Mouse (Mus musculus) forebrain, embryonic 13.5 days (tissue): ENCODE results near the gene Man1a2. TPM values are rescaled to one million over a fixed set of nuclear protein-coding genes. Genes with fewer than 3 reads are reported as not detected.

Source experiments
- ATAC-seq: fragments of 200-750 bp; cut with Nextera tagmentation; 2 replicates; pipeline ENCODE4 v1.8.0; 2017
- H3K27ac ChIP-seq: fragments of 300-500 bp; sonication (generic); 2 replicates; pipeline ENCODE4 v1.5.1; 2015; ENCODE audit warnings: inconsistent platforms, mild to moderate bottlenecking, moderate library complexity
- H3K27me3 ChIP-seq: fragments of 300-500 bp; sonication (generic); 2 replicates; pipeline ENCODE4 v1.6.1; 2015; ENCODE audit warnings: mild to moderate bottlenecking, inconsistent platforms
- H3K36me3 ChIP-seq: fragments of 300-500 bp; sonication (generic); 2 replicates; pipeline ENCODE4 v1.6.1; 2015; ENCODE audit warnings: mild to moderate bottlenecking, inconsistent platforms; ENCODE audit not compliant: poor library complexity, severe bottlenecking
- H3K4me1 ChIP-seq: fragments of 300-500 bp; sonication (generic); 2 replicates; pipeline ENCODE4 v1.6.1; 2015; ENCODE audit warnings: inconsistent platforms
- H3K4me2 ChIP-seq: fragments of 300-500 bp; sonication (generic); 2 replicates; pipeline ENCODE4 v1.6.1; 2015; ENCODE audit warnings: inconsistent platforms, mild to moderate bottlenecking, moderate library complexity
- H3K4me3 ChIP-seq: fragments of 300-500 bp; sonication (generic); 2 replicates; pipeline ENCODE4 v1.5.1; 2015; ENCODE audit warnings: mild to moderate bottlenecking, inconsistent platforms
- H3K9ac ChIP-seq: fragments of 300-500 bp; sonication (generic); 2 replicates; pipeline ENCODE4 v1.6.1; 2015; ENCODE audit warnings: mild to moderate bottlenecking, inconsistent platforms
- H3K9me3 ChIP-seq: fragments of 300-500 bp; sonication (generic); replicated peaks from 2 replicates; pipeline ENCODE4 v1.6.1; 2016; ENCODE audit warnings: inconsistent platforms
- WGBS: fragments of 180-500 bp; shearing (Covaris S2); methylation state at CpG from one replicate; pipeline ENCODE4 v1.1.7; 2015; 5-methylcytosine and 5-hydroxymethylcytosine counted together
- polyA plus RNA-seq: library from polyadenylated mRNA; unstranded; fragments of >200 nt; fragmentation: Nextera tagmentation; extraction: Ambion mirVana; gene quantifications from 2 replicates; pipeline ENCODE4 v1.2.1, GENCODE M21; 2015

The Man1a2 gene
- polyA plus RNA-seq, 1 experiment from 2014 or later: 35.4 TPM

DNA sequence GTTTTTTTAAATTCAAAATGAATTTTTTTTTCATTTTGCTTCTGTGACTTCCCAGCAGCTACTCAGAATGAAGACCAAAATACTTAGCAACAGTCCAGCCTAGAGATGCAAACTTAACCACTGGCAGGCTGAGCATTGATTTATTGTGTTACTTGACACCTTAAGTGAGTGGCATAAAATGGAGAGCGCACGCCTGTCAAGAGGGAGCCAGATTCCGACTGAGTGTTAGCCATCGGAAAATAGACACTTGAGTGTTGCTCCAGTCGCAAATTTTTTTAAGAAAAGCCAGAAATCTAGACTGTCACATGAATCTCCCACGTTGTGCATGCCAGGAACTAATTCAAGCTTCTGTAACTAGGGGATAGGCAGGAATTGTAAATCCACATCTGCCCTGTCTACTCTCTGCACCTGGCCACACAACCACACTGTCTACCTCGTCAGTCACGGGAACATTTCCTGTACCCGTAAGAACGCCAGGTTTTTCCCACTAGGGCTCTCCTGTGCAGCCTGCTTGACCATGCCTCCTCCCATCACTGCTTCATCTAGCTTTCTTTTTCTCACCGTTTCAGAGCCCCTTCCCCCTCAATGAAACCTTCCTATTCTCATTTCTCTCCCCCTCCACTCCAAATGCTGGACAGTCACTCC is 3.7 kb downstream of the Man1a2 start:
- no peak for ATAC-seq
- Histone ChIP-seq H3K27me3 (no peaks in the 10 kb centered on the region), H3K4me1 (peaks cover 31% of the 10 kb centered on the region), H3K9me3 (no peaks in the 10 kb centered on the region), H3K27ac (no peak overlapping the region), H3K36me3 (no peaks in the 10 kb centered on the region), H3K4me2 (peak overlapping the region; percentile 72), H3K4me3 (peak overlapping the region; percentile 27), H3K9ac (peak overlapping the region; percentile 37; the same call in 1 of the 2 replicates)
- 24% methylated on average over 11 of the region's 11 CpGs for WGBS

DNA sequence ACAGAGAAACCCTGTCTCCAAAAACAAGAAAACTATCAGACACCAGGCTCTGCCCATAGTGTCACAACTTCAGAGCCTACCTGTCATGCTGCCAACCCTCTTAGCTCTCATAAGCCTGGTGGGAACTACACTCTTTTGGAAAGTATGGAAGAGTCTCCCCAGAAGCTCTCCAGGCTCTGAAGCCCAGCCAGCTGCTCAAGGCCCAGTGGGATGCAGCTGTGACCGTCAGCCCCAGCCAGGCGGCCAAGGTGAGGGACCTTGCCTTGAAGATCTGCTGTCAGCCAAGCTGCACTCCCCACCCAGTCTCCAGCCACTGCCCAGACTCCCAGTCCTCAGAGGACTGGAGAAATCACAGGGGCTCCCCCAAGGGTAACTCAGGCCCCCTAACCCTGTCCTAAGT is 5.1 kb downstream of the Man1a2 start:
- Histone ChIP-seq H3K27ac (no peak overlapping the region), H3K4me2 (no peak overlapping the region), H3K9ac (no peak overlapping the region), H3K4me1 (peaks cover 29% of the 10 kb centered on the region), H3K27me3 (no peaks in the 10 kb centered on the region), H3K9me3 (no peaks in the 10 kb centered on the region), H3K4me3 (no peak overlapping the region), H3K36me3 (no peaks in the 10 kb centered on the region)
- WGBS: 90% methylated on average over 2 of the region's 2 CpGs
- no peak for ATAC-seq

DNA sequence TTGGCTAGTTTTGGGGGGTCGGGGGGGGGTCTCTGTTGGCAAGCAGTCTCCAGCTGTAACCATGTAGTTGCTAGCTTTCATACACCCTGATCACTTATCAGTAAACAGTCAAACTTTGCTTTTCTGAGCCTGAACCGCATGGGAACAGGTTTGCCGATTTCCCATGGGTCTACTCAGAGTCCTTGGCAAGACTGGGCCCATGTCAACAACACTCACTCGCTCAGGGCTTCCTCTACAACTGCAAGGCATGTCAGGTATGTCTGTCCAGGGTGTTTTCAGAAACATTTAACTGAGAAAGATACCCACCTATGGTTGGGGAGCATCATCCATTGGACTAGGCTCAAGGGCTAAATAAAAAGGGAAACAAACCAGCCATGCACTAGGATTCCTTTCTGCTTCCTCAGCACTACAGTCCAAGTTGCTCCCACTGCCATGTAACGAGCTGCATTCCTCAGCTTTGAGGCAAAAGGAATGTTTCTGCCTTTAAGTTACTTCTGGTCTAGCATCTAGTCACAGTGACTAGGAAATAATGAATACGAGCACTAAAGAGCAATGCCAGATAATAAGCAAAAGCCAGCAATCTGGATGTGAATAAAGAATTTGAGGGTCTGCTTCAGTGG is 6.2 kb downstream of the Man1a2 start:
- ATAC-seq: no peak
- Histone ChIP-seq H3K9ac (no peak overlapping the region), H3K27ac (no peak overlapping the region), H3K4me2 (no peak overlapping the region), H3K27me3 (no peaks in the 10 kb centered on the region), H3K4me1 (peaks cover 28% of the 10 kb centered on the region), H3K9me3 (no peaks in the 10 kb centered on the region), H3K4me3 (no peak overlapping the region), H3K36me3 (no peaks in the 10 kb centered on the region)
- WGBS: 89% methylated on average over 6 of the region's 6 CpGs

DNA sequence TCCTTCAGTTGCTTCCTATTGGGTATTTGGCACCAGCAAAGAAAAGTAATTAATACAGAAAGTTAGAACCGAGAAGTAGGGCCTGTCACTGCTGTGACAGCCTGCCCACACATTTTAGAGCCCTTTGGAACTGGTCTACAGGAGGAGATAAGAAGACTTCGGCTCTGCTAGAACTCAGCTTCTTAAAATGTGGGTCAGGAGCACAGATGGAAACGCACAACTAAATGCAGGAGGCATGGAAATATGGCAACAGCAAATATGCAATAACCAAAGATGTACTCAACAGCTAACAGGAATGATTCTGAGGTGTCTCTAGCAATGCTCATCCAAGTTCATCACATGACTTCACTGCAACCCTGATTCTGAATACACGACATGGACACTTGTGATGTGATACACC is 10.2 kb downstream of the Man1a2 start:
- WGBS: 92% methylated on average over 4 of the region's 4 CpGs
- H3K9ac ChIP-seq: no peak overlapping the region
- no peak overlapping the region for H3K27ac ChIP-seq

DNA sequence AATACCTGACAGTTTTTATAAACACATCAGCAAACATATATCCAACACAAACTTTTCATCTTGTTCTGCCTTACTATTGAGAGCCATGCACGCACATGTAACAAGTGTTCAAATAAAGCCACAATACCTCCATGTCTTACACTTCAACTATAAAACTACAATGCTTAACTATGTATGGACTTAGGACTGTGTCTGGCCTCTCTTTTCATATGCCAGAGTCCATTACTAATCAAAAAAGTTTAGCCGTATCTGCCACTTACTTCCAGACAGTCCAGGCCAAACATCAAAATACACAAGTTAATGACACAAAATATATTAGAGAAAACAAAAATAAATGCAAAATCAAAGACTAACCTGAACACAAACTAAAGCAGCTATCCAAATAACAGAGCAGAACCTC is 14.9 kb downstream of the Man1a2 start:
- H3K4me3 ChIP-seq: no peak overlapping the region
- ATAC-seq: no peak
- no peak overlapping the region for H3K27ac ChIP-seq
- no peaks in the 10 kb centered on the region for H3K4me1 ChIP-seq
- H3K36me3 ChIP-seq: no peaks in the 10 kb centered on the region
- H3K4me2 ChIP-seq: no peak overlapping the region
- H3K9ac ChIP-seq: no peak overlapping the region
- H3K9me3 ChIP-seq: no peaks in the 10 kb centered on the region
- no peaks in the 10 kb centered on the region for H3K27me3 ChIP-seq
- 84% methylated on average over 2 of the region's 2 CpGs for WGBS

More for the DNA sequence above, 10.2 kb downstream of the Man1a2 start:
- no peaks in the 10 kb centered on the region for H3K36me3 ChIP-seq
- no peak overlapping the region for H3K4me2 ChIP-seq
- no peak overlapping the region for H3K4me3 ChIP-seq
- H3K4me1 ChIP-seq: 0 out of 2 replicates have a peak, but pooled peaks cover under 1% of the 10 kb centered on the region
- H3K9me3 ChIP-seq: no peaks in the 10 kb centered on the region
- ATAC-seq: no peak
- no peaks in the 10 kb centered on the region for H3K27me3 ChIP-seq

DNA sequence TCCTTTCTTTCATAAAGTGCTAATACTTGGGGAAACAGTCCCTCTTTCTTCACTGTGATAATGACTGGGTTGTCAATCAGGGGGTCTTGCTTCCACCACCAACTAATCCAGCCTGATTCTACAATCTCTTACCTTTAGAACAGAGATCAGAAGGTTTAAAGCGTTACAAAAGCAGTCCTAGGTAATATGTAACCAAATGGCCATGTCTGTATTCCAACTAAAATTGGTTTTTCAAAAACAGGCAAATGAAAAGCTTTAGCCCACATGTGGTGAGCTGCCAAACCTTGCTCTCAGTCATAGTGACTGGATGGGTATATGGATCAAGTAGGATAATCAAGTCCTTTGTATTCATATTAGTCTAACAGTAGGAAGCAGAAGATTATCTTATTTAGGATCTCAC is 32.0 kb downstream of the Man1a2 start:
- 0 out of 2 replicates have a peak, but pooled peaks cover 4% of the 10 kb centered on the region for H3K36me3 ChIP-seq
- WGBS: 65% methylated on average over 1 of the region's 1 CpGs
- H3K4me3 ChIP-seq: no peak overlapping the region
- H3K27ac ChIP-seq: no peak overlapping the region
- H3K9me3 ChIP-seq: no peaks in the 10 kb centered on the region
- no peak overlapping the region for H3K9ac ChIP-seq
- H3K4me1 ChIP-seq: no peaks in the 10 kb centered on the region
- no peak overlapping the region for H3K4me2 ChIP-seq
- no peaks in the 10 kb centered on the region for H3K27me3 ChIP-seq
- no peak for ATAC-seq

DNA sequence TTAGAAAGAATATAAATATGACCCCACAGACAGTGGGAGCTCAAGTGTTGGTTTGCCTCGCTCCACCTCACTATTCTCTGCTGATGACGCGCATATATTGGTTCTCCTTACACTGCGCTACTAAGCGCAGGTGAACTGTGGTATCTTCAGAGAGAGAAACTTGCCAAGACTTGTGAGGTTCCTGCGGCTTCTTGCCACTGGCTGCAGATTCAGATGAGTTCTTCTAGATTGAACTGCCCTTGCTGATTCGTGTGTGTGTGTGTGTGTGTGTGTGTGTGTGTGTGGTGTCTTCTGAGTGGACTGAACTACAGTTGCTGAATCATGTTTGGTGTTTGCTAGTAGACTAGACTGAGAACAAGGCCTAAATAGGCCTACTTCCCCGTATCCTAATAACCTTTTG is 43.7 kb downstream of the Man1a2 start:
- Histone ChIP-seq H3K27me3 (no peaks in the 10 kb centered on the region), H3K9me3 (no peaks in the 10 kb centered on the region)
- WGBS: 93% methylated on average over 8 of the region's 8 CpGs

DNA sequence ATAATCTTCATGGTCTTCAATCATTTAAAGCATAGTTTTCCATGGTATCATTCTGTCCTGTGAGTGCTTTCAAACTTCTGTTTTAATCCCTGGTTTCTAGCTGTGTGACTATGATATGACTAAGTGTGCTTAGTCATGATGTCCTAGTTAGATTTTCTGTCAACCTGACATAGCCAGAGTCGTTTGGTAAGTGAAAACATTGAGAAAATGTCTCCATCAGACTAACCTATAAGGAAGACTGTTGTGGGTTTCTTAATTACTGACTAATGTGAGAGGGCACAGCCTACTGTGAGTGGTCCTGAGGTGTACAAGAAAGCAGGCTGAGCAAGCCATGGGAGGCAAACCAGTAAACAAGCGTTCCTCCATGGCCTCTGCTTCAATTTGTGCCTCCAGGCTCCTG is 49.0 kb downstream of the Man1a2 start:
- 82% methylated on average over 2 of the region's 2 CpGs for whole genome bisulfite sequencing
- Histone ChIP-seq H3K9me3 (no peaks in the 10 kb centered on the region), H3K27ac (no peak overlapping the region), H3K27me3 (no peaks in the 10 kb centered on the region), H3K4me1 (no peaks in the 10 kb centered on the region), H3K4me2 (no peak overlapping the region), H3K4me3 (no peak overlapping the region), H3K36me3 (no peaks in the 10 kb centered on the region; the same call in 1 of the 2 replicates), H3K9ac (no peak overlapping the region)
- ATAC-seq: no peak

More for the DNA sequence above, 43.7 kb downstream of the Man1a2 start:
- H3K27ac ChIP-seq: no peak overlapping the region
- peaks cover 7% of the 10 kb centered on the region; the same call in 1 of the 2 replicates for H3K36me3 ChIP-seq
- no peak for ATAC-seq
- H3K4me1 ChIP-seq: no peaks in the 10 kb centered on the region
- H3K4me3 ChIP-seq: no peak overlapping the region
- no peak overlapping the region for H3K4me2 ChIP-seq
- no peak overlapping the region for H3K9ac ChIP-seq

DNA sequence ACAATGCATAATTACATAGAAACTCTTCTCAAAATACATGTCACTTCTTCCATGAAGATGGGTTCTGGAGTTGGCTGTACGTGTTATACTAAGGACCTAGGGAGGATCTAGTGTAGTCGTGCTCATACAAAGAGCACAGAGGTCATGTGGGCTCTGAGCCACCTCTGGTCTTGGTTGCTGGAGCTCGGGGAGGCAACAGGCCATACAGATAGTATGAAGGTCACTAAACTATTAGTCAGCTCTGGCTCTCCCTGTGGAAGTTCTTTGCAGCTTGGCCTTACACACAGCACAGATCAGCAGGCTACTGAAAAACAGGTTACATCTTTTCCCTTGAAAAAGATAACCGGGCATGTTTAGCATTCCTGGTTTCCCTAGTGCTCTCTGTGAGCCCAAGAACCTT is 50.5 kb downstream of the Man1a2 start:
- Histone ChIP-seq H3K9me3 (no peaks in the 10 kb centered on the region), H3K4me3 (no peak overlapping the region), H3K27ac (no peak overlapping the region), H3K36me3 (no peaks in the 10 kb centered on the region), H3K9ac (no peak overlapping the region), H3K4me2 (no peak overlapping the region), H3K4me1 (no peaks in the 10 kb centered on the region), H3K27me3 (no peaks in the 10 kb centered on the region)
- WGBS: 93% methylated on average over 4 of the region's 4 CpGs
- ATAC-seq: no peak

DNA sequence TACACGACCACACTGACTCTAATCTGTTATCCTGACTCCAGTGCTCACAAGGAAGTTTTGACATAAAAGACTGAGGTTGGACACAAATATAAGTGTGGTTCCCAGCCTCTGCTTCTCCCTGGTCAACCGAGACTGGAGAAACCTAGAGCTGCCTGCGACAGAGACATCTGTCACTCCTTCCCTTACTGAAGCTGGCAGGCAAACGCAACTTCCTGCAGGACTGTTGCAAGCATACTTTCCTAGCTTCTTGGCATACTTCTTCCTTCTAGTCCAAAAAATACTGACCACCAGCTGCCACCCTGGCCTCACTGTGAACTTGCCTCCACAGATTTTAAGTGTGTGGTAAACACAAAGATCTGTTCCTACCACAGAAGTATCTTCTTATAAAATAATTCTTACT is 66.8 kb downstream of the Man1a2 start:
- H3K36me3 ChIP-seq: no peaks in the 10 kb centered on the region; the same call in 1 of the 2 replicates
- H3K4me2 ChIP-seq: no peak overlapping the region
- no peaks in the 10 kb centered on the region for H3K4me1 ChIP-seq
- 87% methylated on average over 4 of the region's 4 CpGs for WGBS
- H3K9me3 ChIP-seq: no peaks in the 10 kb centered on the region
- H3K9ac ChIP-seq: no peak overlapping the region
- H3K27me3 ChIP-seq: no peaks in the 10 kb centered on the region
- H3K4me3 ChIP-seq: no peak overlapping the region
- H3K27ac ChIP-seq: no peak overlapping the region
- no peak for ATAC-seq

DNA sequence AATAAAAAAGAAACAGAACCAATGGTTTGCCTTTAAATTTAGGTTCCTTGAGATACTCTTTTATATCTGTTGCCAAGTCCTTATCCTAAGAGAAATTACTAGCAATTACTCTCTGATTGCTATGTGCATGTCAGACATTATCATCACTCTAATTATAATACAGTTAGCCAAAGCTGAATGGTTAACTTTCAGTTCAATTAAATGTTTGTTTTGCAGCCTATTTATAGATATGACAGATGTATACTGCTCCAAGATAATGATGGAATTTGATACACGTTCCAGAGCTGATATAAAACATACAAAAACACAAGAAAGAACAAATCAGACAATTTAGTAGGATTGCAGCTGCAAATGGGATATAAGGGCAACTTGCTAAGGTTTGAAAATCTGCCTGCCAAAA is 74.4 kb downstream of the Man1a2 start:
- 73% methylated on average over 1 of the region's 1 CpGs for WGBS
- no peak overlapping the region for H3K27ac ChIP-seq
- H3K36me3 ChIP-seq: peaks cover 5% of the 10 kb centered on the region; the same call in 1 of the 2 replicates
- no peak overlapping the region for H3K4me3 ChIP-seq
- H3K4me1 ChIP-seq: no peaks in the 10 kb centered on the region
- no peak overlapping the region for H3K9ac ChIP-seq
- H3K27me3 ChIP-seq: no peaks in the 10 kb centered on the region
- no peak overlapping the region for H3K4me2 ChIP-seq
- no peak for ATAC-seq
- H3K9me3 ChIP-seq: no peaks in the 10 kb centered on the region

DNA sequence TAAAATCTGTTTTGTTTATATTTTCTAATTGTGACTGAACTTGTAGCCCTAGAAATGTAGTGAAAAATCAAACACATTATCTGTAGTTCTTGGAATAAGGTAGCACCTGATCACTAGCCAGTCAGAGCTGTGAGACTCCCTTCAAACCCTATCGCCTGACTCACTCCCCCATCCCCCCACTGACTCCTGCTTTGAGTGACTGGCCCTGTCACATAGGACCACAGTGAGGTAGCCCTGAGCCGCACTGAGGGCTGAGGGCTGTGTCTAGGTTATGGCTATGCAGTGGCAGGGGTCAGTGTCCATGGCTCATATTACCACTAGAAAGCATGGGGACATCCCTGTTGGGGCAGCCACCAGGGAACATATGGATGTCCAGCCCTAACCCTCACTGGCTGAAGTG is 80.8 kb downstream of the Man1a2 start:
- no peak for ATAC-seq
- no peak overlapping the region for H3K9ac ChIP-seq
- no peak overlapping the region for H3K27ac ChIP-seq
- no peak overlapping the region for H3K4me2 ChIP-seq
- H3K4me1 ChIP-seq: no peaks in the 10 kb centered on the region
- WGBS: 90% methylated on average over 2 of the region's 2 CpGs
- H3K4me3 ChIP-seq: no peak overlapping the region
- no peaks in the 10 kb centered on the region; the same call in 1 of the 2 replicates for H3K9me3 ChIP-seq
- H3K36me3 ChIP-seq: peaks cover 8% of the 10 kb centered on the region; the same call in 1 of the 2 replicates
- no peaks in the 10 kb centered on the region for H3K27me3 ChIP-seq
